Mouse (Mus musculus) megakaryocyte progenitor cell, adult 5-6 weeks (primary cell): ENCODE results near the gene Tmem174. TPM values are rescaled to one million over a fixed set of nuclear protein-coding genes. Genes with fewer than 3 reads are reported as not detected.

Source experiments
- ATAC-seq: replicated peaks from 2 replicates; pipeline ENCODE4 v1.8.0; 2016; ENCODE audit warnings: mild to moderate bottlenecking, moderate TSS enrichment, inconsistent platforms; ENCODE audit not compliant: poor library complexity
- total RNA-seq, 2 experiments: library from RNA; stranded (forward) in 1 of 2; stranded (reverse) in 1 of 2; fragments of 157-497, 149-512 nt in 1 of 2; fragments of 200-1000 nt in 1 of 2; gene quantifications; 2 replicates each; pipeline versions ENCODE4 v1.2.3 to v1.2.4; 2015 to 2017

Gene Tmem174
- total RNA-seq, 2 experiments from 2014 or later, result not detected

DNA sequence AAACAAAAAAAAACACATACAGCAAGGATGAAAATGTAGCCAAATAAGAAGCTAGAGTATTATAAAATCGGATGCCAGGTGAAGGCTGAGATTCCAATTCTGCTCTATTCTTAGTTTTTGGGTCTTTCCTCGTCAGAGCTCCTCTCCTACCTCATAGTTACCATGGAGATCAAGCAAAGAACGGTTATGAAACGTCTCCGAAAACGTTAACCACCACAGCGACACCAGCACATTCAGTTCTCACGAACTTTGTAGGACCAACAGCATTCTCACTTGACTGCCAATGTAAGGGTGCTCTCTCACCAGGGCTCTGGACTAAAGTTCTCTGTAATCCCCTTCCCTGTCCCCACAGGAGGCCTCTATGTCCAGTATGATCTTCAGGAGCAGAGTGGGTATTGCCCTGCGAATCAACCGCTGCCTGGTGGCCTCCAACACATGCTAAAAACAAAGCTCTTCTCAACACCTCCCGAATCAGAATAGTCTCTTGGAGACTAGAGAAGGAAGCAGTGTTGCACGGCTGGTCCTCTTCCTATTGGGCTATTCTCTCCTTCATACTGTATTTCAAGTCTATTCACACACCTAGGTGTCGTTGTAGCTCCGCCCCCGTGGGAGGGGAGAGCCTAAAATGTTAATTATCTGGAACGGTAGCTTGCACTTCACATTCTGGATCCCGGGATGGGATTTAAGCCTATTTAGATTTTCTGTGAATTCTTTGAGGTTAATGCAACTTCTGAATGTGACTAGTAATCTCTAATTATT, 50.2 kb downstream of the Tmem174 start:
- ATAC-seq, result no peak

Other genes starting within 250 kb of the Tmem174 start
- 14.4 and 15.0 TPM in 2 replicates for gene Gm10320, start 145.4 kb downstream of the Tmem174 start, total RNA-seq (2015)
- 0.54 and 1.7 TPM in 2 replicates for gene Gm10320, start 145.4 kb downstream of the Tmem174 start, total RNA-seq (2017)
- 0.57 TPM in 1 of 2 replicates, not detected in the other for gene Tmem171, start 57.4 kb upstream of the Tmem174 start, total RNA-seq (2015)
- gene Tmem171, start 57.4 kb upstream of the Tmem174 start, total RNA-seq (2017), result not detected in 2 replicates
- gene Fcho2, start 178.0 kb upstream of the Tmem174 start, total RNA-seq (2015), result 41.8 and 51.1 TPM in 2 replicates
- gene Fcho2, start 178.0 kb upstream of the Tmem174 start, total RNA-seq (2017), result 10.7 and 15.9 TPM in 2 replicates